Mouse (Mus musculus) ES-E14 (cell line): ENCODE measurements around the gene Rpl38.

Experiments
- CHD2 ChIP-seq: IDR thresholded peaks from 2 replicates; pipeline ENCODE4 v1.6.1; 2014; ENCODE audit warnings: mild to moderate bottlenecking, low read depth, low read length, inconsistent platforms
- MAFK ChIP-seq: IDR thresholded peaks from 2 replicates; pipeline ENCODE4 v1.6.1; 2014; ENCODE audit warnings: mild to moderate bottlenecking, low read depth, low read length, inconsistent platforms; ENCODE audit not compliant: insufficient read depth
- ZC3H11A ChIP-seq: IDR thresholded peaks from 2 replicates; pipeline ENCODE4 v1.6.1; 2012; ENCODE audit warnings: low read depth, mild to moderate bottlenecking, inconsistent platforms, low read length, borderline replicate concordance
- ZNF384 ChIP-seq: IDR thresholded peaks from 2 replicates; pipeline ENCODE4 v1.6.1; 2012; ENCODE audit warnings: low read depth, low read length, inconsistent platforms

- TF ChIP-seq MAFK (no peak), CHD2 (no peak), ZC3H11A (no peak), ZNF384 (no peak)
These were observed 15.6 kb downstream of the Rpl38 start for GRCm38 (mm10) chr11:114683722-114684621.
